Mouse (Mus musculus) liver, adult 2 months (tissue): ENCODE data around the gene Eva1c. TPM values are rescaled to one million over a fixed set of nuclear protein-coding genes. Genes with fewer than 3 reads are reported as not detected.

ENCODE experiments used
- DNase-seq: peaks from one replicate; pipeline ENCODE4 v3.0.0-alpha.2; 2011; ENCODE audit warnings: low read depth, low spot score; ENCODE audit errors: extremely low read depth
- H3K27ac ChIP-seq: fragments of 200-500 bp; replicated peaks from 2 replicates; pipeline ENCODE4 v1.5.1; 2012; ENCODE audit warnings: low read depth, mild to moderate bottlenecking, control low read depth, inconsistent platforms, low read length; ENCODE audit not compliant: insufficient read depth
- H3K27me3 ChIP-seq: fragments of 200-500 bp; 2 replicates; pipeline ENCODE4 v1.6.1; 2012; ENCODE audit warnings: mild to moderate bottlenecking, moderate library complexity, low read length, inconsistent platforms; ENCODE audit not compliant: control insufficient read depth, insufficient read depth
- H3K36me3 ChIP-seq: fragments of 200-500 bp; 2 replicates; pipeline ENCODE4 v1.6.1; 2012; ENCODE audit warnings: low read length, inconsistent platforms; ENCODE audit not compliant: control insufficient read depth, insufficient read depth
- H3K4me1 ChIP-seq: fragments of 200-500 bp; 2 replicates; pipeline ENCODE4 v1.6.1; 2011; ENCODE audit warnings: low read length; ENCODE audit not compliant: control insufficient read depth, insufficient read depth
- H3K4me3 ChIP-seq: fragments of 200-500 bp; 2 replicates; pipeline ENCODE4 v1.5.1; 2011; ENCODE audit warnings: low read depth, mild to moderate bottlenecking, control low read depth, low read length, moderate library complexity; ENCODE audit not compliant: insufficient read depth
- H3K79me2 ChIP-seq: fragments of 200-500 bp; 2 replicates; pipeline ENCODE4 v1.6.1; 2012; ENCODE audit warnings: inconsistent platforms, mild to moderate bottlenecking, low read length, moderate library complexity; ENCODE audit not compliant: control insufficient read depth, insufficient read depth
- H3K9ac ChIP-seq: fragments of 200-500 bp; 2 replicates; pipeline ENCODE4 v1.6.1; 2012; ENCODE audit warnings: low read depth, mild to moderate bottlenecking, control low read depth, inconsistent platforms, low read length
- CTCF ChIP-seq: fragments of 200-500 bp; IDR thresholded peaks from 2 replicates; pipeline ENCODE4 v1.5.1; 2011; ENCODE audit warnings: low read depth, low read length, control low read depth
- POLR2A ChIP-seq: fragments of 200-500 bp; IDR thresholded peaks from 2 replicates; pipeline ENCODE4 v1.6.1; 2011; ENCODE audit warnings: low read length, control low read depth; ENCODE audit not compliant: insufficient read depth; ENCODE audit errors: extremely low read depth
- WGBS: fragments of 180-500 bp; shearing (Covaris S2); methylation state at CpG from one replicate; pipeline ENCODE4 v1.1.7; 2018; 5-methylcytosine and 5-hydroxymethylcytosine counted together
- polyA plus RNA-seq: library from polyadenylated mRNA; depleted of rRNA; stranded (reverse); fragments of >200 nt; gene quantifications from 2 replicates; pipeline ENCODE4 v1.2.3, GENCODE M21; 2012
- total RNA-seq: library from RNA; depleted of rRNA; stranded (reverse); fragments of >200 nt; gene quantifications from 2 replicates; pipeline ENCODE4 v1.2.3, GENCODE M21; 2014

The Eva1c gene
- total and polyA plus RNA-seq, 2 experiments, result 0.37 to 0.38 TPM

- 22% methylated on average over 12 of the region's 12 CpGs for WGBS
- DNase-seq, result peak; percentile 17
These were observed 73.0 kb downstream of the Eva1c start for GRCm38 (mm10) chr16:90899498-90899897.

GRCm38 (mm10) chr16:90901364-90901763 is 74.8 kb downstream of the Eva1c start:
- Histone ChIP-seq H3K9ac (no peak overlapping the region), H3K4me1 (no peaks in the 10 kb centered on the region), H3K79me2 (no peaks in the 10 kb centered on the region), H3K27ac (no peak overlapping the region), H3K4me3 (no peak overlapping the region), H3K36me3 (no peaks in the 10 kb centered on the region), H3K27me3 (no peaks in the 10 kb centered on the region)
- TF ChIP-seq POLR2A, result no peak
- TF ChIP-seq CTCF, result no peak
- no peak for DNase-seq
- WGBS, result 82% methylated on average over 3 of the region's 4 CpGs

More at GRCm38 (mm10) chr16:90899498-90899897, 73.0 kb downstream of the Eva1c start:
- Histone ChIP-seq H3K36me3 (no peaks in the 10 kb centered on the region), H3K4me3 (no peak overlapping the region), H3K27ac (no peak overlapping the region), H3K4me1 (no peaks in the 10 kb centered on the region), H3K79me2 (no peaks in the 10 kb centered on the region), H3K9ac (no peak overlapping the region), H3K27me3 (no peaks in the 10 kb centered on the region)
- no peak for TF ChIP-seq CTCF
- TF ChIP-seq POLR2A, result no peak

DNA sequence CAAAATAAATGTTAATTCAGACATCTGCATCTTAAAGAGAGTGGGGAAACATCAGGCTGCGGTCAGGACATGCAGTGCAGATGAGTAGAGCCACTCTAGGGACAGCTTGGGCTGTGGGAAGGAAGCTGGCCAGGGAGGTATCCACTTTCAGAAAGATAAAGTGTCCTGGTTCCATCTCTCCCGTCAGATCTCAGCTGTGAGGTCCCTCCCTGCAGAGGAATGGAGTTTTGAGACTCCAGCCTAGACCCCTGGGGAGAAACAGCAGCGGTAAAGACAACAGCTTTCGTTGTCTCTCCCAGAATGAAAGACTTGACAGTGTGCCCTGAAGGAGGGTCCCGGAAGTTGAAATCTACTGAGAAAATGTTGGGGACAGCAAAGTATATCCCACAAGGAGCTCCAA is 76.8 kb downstream of the Eva1c start:
- TF ChIP-seq CTCF, result no peak
- no peak for TF ChIP-seq POLR2A

GRCm38 (mm10) chr16:90907250-90907649 is 80.7 kb downstream of the Eva1c start:
- no peak for DNase-seq
- no peaks in the 10 kb centered on the region for H3K27me3 ChIP-seq

More for the DNA sequence above, 76.8 kb downstream of the Eva1c start:
- WGBS, result 73% methylated on average over 5 of the region's 5 CpGs
- DNase-seq, result no peak
- Histone ChIP-seq H3K36me3 (no peaks in the 10 kb centered on the region), H3K4me3 (no peak overlapping the region), H3K27me3 (no peaks in the 10 kb centered on the region), H3K27ac (no peak overlapping the region), H3K79me2 (no peaks in the 10 kb centered on the region), H3K9ac (no peak overlapping the region), H3K4me1 (no peaks in the 10 kb centered on the region)

DNA sequence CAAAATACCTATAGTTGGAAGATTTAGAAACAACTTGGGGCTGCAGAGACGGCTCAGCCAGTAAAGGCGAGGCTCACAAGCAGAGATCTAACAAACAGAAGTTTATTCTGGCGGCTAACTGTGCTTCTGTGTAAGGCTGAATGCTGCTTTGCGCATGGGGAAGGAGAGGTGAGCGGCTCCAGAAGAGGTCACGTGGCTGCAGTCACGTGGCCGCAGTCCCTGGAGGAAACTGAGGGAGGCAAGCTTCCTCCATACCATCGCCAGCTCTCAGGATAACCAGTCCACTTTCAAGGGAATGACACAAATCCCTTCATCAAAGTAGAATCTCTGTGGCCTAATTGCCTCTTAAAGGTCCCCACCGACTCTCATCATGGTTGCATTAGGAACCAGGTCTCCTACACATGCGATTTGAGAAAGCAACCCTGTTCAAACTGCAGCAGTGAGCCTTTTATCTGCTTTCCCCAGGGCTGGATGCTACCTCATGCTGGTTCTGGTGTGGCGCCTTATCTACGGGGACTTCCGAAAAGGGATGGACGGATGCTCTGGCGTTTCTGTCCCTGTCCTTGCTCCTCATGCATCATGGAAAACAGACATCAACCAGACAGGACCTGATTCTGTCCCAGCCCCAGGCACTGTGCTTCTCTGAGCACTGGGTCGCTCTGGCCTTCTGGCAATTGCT is 84.5 kb downstream of the Eva1c start:
- no peak overlapping the region for H3K27ac ChIP-seq
- no peak for DNase-seq
- H3K4me3 ChIP-seq, result no peak overlapping the region
- WGBS, result 76% methylated on average over 17 of the region's 17 CpGs
- H3K9ac ChIP-seq, result no peak overlapping the region
- no peaks in the 10 kb centered on the region for H3K4me1 ChIP-seq
- no peak for TF ChIP-seq POLR2A
- no peak for TF ChIP-seq CTCF
- H3K79me2 ChIP-seq, result no peaks in the 10 kb centered on the region
- no peaks in the 10 kb centered on the region for H3K36me3 ChIP-seq
- no peaks in the 10 kb centered on the region for H3K27me3 ChIP-seq

More at GRCm38 (mm10) chr16:90907250-90907649, 80.7 kb downstream of the Eva1c start:
- 74% methylated on average over 7 of the region's 7 CpGs for WGBS
- Histone ChIP-seq H3K4me3 (no peak overlapping the region), H3K9ac (no peak overlapping the region), H3K79me2 (no peaks in the 10 kb centered on the region), H3K36me3 (no peaks in the 10 kb centered on the region), H3K4me1 (no peaks in the 10 kb centered on the region), H3K27ac (no peak overlapping the region)
- no peak for TF ChIP-seq CTCF
- no peak for TF ChIP-seq POLR2A

DNA sequence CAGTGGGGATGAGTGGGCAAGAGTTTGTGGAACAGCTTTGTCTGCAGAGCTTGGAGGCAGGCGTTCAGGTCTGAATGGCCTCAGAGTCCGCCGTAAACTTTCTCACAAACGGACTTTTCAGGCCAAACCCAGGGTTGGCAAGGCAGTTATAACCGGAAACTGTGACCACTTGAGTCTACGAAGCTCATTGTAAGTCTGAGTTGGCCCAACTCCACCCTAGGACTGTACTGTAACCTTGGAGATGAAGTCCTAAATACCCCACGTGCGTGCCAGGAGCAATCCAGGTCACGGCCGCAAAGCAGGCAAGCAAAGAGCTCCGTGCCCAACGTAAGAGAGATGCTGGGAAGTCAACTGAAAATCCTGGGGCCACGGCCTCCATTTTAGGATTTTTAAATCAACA is 85.2 kb downstream of the Eva1c start:
- Histone ChIP-seq H3K27me3 (no peaks in the 10 kb centered on the region), H3K36me3 (no peaks in the 10 kb centered on the region), H3K4me3 (no peak overlapping the region), H3K9ac (no peak overlapping the region), H3K79me2 (no peaks in the 10 kb centered on the region), H3K4me1 (no peaks in the 10 kb centered on the region), H3K27ac (no peak overlapping the region)
- TF ChIP-seq CTCF (no peak), POLR2A (no peak)
- WGBS, result 93% methylated on average over 13 of the region's 13 CpGs
- DNase-seq, result no peak
